Mouse (Mus musculus): ENCODE data around the gene Dock2.

- TF ChIP-seq CTCF (IDR thresholded peaks at IDR 0.05; ENCODE audit: insufficient read depth, low read length) (no peak), POLR2A (IDR thresholded peaks at IDR 0.05; ENCODE audit: borderline replicate concordance, extremely low read depth, low read depth, low read length) (no peak)
Measured at GRCm38 (mm10) chr11:34544631-34545030, 239.1 kb downstream of the Dock2 start.

All from lung, adult 2 months (tissue).